Mouse (Mus musculus) heart, postnatal 14 days (tissue): ENCODE data around the gene Mrpl51. TPM values are rescaled to one million over a fixed set of nuclear protein-coding genes. Genes with fewer than 3 reads are reported as not detected.

Experiments
- microRNA-seq, 2 experiments: library from miRNA; unstranded; fragments of <30 nt; microRNA quantifications; one replicate each; pipeline ENCODE4 v1.2.0; 2021 to 2022
- total RNA-seq, 2 experiments: library from RNA; stranded (reverse); gene quantifications; 2 replicates each; pipeline ENCODE4 v1.2.3; 2021

The Mrpl51 gene
- total RNA-seq, 2 experiments from 2014 or later = 279 to 289 TPM

Small RNA genes lying within 50 kb of the gene (microRNA-seq; reads per million reads assigned to microRNA genes)
- gene Mir3098 (1.7 to 3.8 reads per million in 2 experiments), gene Mir8113 (0 reads per million in 2 experiments)

Other genes with a start within 250 kb of the Mrpl51 start
- 10 to 100 TPM; 90.1 to 99.6 TPM for gene Cops7a, start 226.3 kb upstream of the Mrpl51 start, total RNA-seq
- under 1 TPM; 0.60 to 0.66 TPM for gene Pianp, start 195.1 kb upstream of the Mrpl51 start, total RNA-seq
- 10 to 100 TPM; 24.4 to 24.8 TPM for gene Zfp384, start 182.7 kb upstream of the Mrpl51 start, total RNA-seq
- 10 to 100 TPM; 40.6 to 41.9 TPM for gene Ing4, start 152.0 kb upstream of the Mrpl51 start, total RNA-seq
- gene Acrbp, start 142.1 kb upstream of the Mrpl51 start, total RNA-seq = 1 to 10 TPM; 3.8 to 4.5 TPM
- gene Lpar5, start 123.9 kb upstream of the Mrpl51 start, total RNA-seq = under 1 TPM; 0.41 to 0.83 TPM
- gene Chd4, start 95.8 kb upstream of the Mrpl51 start, total RNA-seq = 100 to 1,000 TPM; 141 to 145 TPM
- gene Nop2, start 59.9 kb upstream of the Mrpl51 start, total RNA-seq = 10 to 100 TPM; 16.2 to 19.9 TPM
- gene Iffo1, start 46.6 kb upstream of the Mrpl51 start, total RNA-seq = 10 to 100 TPM in 1 of 2 experiments, 1 to 10 TPM in 1; 10.0 to 16.1 TPM
- gene Gapdh, start 25.3 kb upstream of the Mrpl51 start, total RNA-seq = 1,000 to 10,000 TPM; 3,924 to 4,148 TPM
- gene Ncapd2, start 100 bp upstream of the Mrpl51 start, total RNA-seq = 10 to 100 TPM; 28.1 to 33.4 TPM
- gene Vamp1, start 23.8 kb downstream of the Mrpl51 start, total RNA-seq = 1 to 10 TPM; 9.3 to 9.8 TPM
- 1 to 10 TPM; 4.0 to 4.3 TPM for gene Tapbpl, start 40.1 kb downstream of the Mrpl51 start, total RNA-seq
- 1 to 10 TPM in 1 of 2 experiments, under 1 TPM in 1; 0.91 to 7.5 TPM for gene Cd27, start 45.2 kb downstream of the Mrpl51 start, total RNA-seq
- not detected for gene Tuba3a, start 94.2 kb downstream of the Mrpl51 start, total RNA-seq
- 10 to 100 TPM; 34.6 to 36.0 TPM for gene Ltbr, start 122.1 kb downstream of the Mrpl51 start, total RNA-seq
- 1 to 10 TPM in 1 of 2 experiments, under 1 TPM in 1; 1.00 to 1.1 TPM for gene Scnn1a, start 128.9 kb downstream of the Mrpl51 start, total RNA-seq
- gene Tnfrsf1a, start 157.6 kb downstream of the Mrpl51 start, total RNA-seq = 10 to 100 TPM; 63.4 to 70.7 TPM
- gene Plekhg6, start 189.0 kb downstream of the Mrpl51 start, total RNA-seq = not detected